Mouse (Mus musculus): ENCODE measurements around the gene Vmn1r44. TPM values are rescaled to one million over a fixed set of nuclear protein-coding genes. Genes with fewer than 3 reads are reported as not detected.

The Vmn1r44 gene
- polyA plus RNA-seq, 1 experiment = not detected

GRCm38 (mm10) chr6:89940926-89941325 lies 57.5 kb downstream of the Vmn1r44 start:
- TF ChIP-seq CTCF (IDR thresholded peaks at IDR 0.05; ENCODE audit: insufficient read depth, low read depth, low read length) (no peak), POLR2A (IDR thresholded peaks at IDR 0.05; ENCODE audit: insufficient read depth, low read depth, low read length) (no peak)
- 86% methylated on average over 2 of the region's 2 CpGs for WGBS
- no peak overlapping the region for H3K27ac ChIP-seq (ENCODE audit: insufficient read depth, low read depth, low read length)
- no peaks in the 10 kb centered on the region for H3K4me1 ChIP-seq (ENCODE audit: control insufficient read depth, insufficient read depth, low read length)
- H3K4me3 ChIP-seq (ENCODE audit: insufficient read depth, low read depth, low read length) = no peak overlapping the region

Other genes with a start within 250 kb of the Vmn1r44 start
- gene Txnrd3, start 239.7 kb upstream of the Vmn1r44 start, polyA plus RNA-seq (2012; ENCODE audit: insufficient read depth, insufficient read length, low replicate concordance, missing spikeins) = not detected in 2 replicates
- gene Vmn1r40, start 176.1 kb upstream of the Vmn1r44 start, polyA plus RNA-seq (2012; ENCODE audit: insufficient read depth, insufficient read length, low replicate concordance, missing spikeins) = not detected in 2 replicates
- gene Vmn1r41, start 142.9 kb upstream of the Vmn1r44 start, polyA plus RNA-seq (2012; ENCODE audit: insufficient read depth, insufficient read length, low replicate concordance, missing spikeins) = not detected in 2 replicates
- gene Vmn1r42, start 7.2 kb upstream of the Vmn1r44 start, polyA plus RNA-seq (2012; ENCODE audit: insufficient read depth, insufficient read length, low replicate concordance, missing spikeins) = not detected in 2 replicates
- gene Vmn1r43, start 7.2 kb upstream of the Vmn1r44 start, polyA plus RNA-seq (2012; ENCODE audit: insufficient read depth, insufficient read length, low replicate concordance, missing spikeins) = not detected in 2 replicates
- gene Vmn1r45, start 56.9 kb downstream of the Vmn1r44 start, polyA plus RNA-seq (2012; ENCODE audit: insufficient read depth, insufficient read length, low replicate concordance, missing spikeins) = not detected in 2 replicates
- gene Vmn1r46, start 85.7 kb downstream of the Vmn1r44 start, polyA plus RNA-seq (2012; ENCODE audit: insufficient read depth, insufficient read length, low replicate concordance, missing spikeins) = not detected in 2 replicates
- gene Vmn1r47, start 132.5 kb downstream of the Vmn1r44 start, polyA plus RNA-seq (2012; ENCODE audit: insufficient read depth, insufficient read length, low replicate concordance, missing spikeins) = not detected in 2 replicates
- gene Vmn1r48, start 153.2 kb downstream of the Vmn1r44 start, polyA plus RNA-seq (2012; ENCODE audit: insufficient read depth, insufficient read length, low replicate concordance, missing spikeins) = not detected in 2 replicates
- gene Vmn1r49, start 194.8 kb downstream of the Vmn1r44 start, polyA plus RNA-seq (2012; ENCODE audit: insufficient read depth, insufficient read length, low replicate concordance, missing spikeins) = not detected in 2 replicates
- not detected in 2 replicates for gene Vmn1r50, start 217.8 kb downstream of the Vmn1r44 start, polyA plus RNA-seq (2012; ENCODE audit: insufficient read depth, insufficient read length, low replicate concordance, missing spikeins)
- not detected in 2 replicates for gene Vmn1r51, start 238.9 kb downstream of the Vmn1r44 start, polyA plus RNA-seq (2012; ENCODE audit: insufficient read depth, insufficient read length, low replicate concordance, missing spikeins)